Mouse (Mus musculus) stomach, postnatal 0 days (tissue): ENCODE results near the gene Neurog3. TPM values are rescaled to one million over a fixed set of nuclear protein-coding genes. Genes with fewer than 3 reads are reported as not detected.

Experiments used
- ATAC-seq: fragments of 200-750 bp; cut with Nextera tagmentation; 2 replicates; pipeline ENCODE4 v1.8.0; 2017; ENCODE audit not compliant: low FRiP score, low TSS enrichment
- DNase-seq: peaks from one replicate; pipeline ENCODE4 v3.0.0-alpha.2; 2016; ENCODE audit warnings: low spot score
- H3K27ac ChIP-seq: fragments of 300-500 bp; sonication (generic); replicated peaks from 2 replicates; pipeline ENCODE4 v1.5.1; 2014; ENCODE audit warnings: mild to moderate bottlenecking, control low read depth
- H3K27me3 ChIP-seq: fragments of 300-500 bp; sonication (generic); 2 replicates; pipeline ENCODE4 v1.6.1; 2014; ENCODE audit warnings: low read length; ENCODE audit not compliant: control insufficient read depth, insufficient read depth
- H3K36me3 ChIP-seq: fragments of 300-500 bp; sonication (generic); 2 replicates; pipeline ENCODE4 v1.6.1; 2014; ENCODE audit warnings: low read length, mixed read lengths; ENCODE audit not compliant: control insufficient read depth, insufficient read depth
- H3K4me1 ChIP-seq: fragments of 300-500 bp; sonication (generic); replicated peaks from 2 replicates; pipeline ENCODE4 v1.6.1; 2014; ENCODE audit warnings: antibody characterized with exemption; ENCODE audit not compliant: control insufficient read depth, insufficient read depth
- H3K4me2 ChIP-seq: fragments of 300-500 bp; sonication (generic); replicated peaks from 2 replicates; pipeline ENCODE4 v1.6.1; 2014; ENCODE audit warnings: low read depth, mild to moderate bottlenecking, control low read depth, moderate library complexity
- H3K4me3 ChIP-seq: fragments of 300-500 bp; sonication (generic); 2 replicates; pipeline ENCODE4 v1.5.1; 2014; ENCODE audit warnings: low read depth, low read length, control low read depth
- H3K9ac ChIP-seq: fragments of 300-500 bp; sonication (generic); 2 replicates; pipeline ENCODE4 v1.6.1; 2014; ENCODE audit warnings: mild to moderate bottlenecking, low read length, control low read depth, mixed read lengths
- H3K9me3 ChIP-seq: fragments of 300-500 bp; sonication (generic); 2 replicates; pipeline ENCODE4 v1.6.1; 2016; ENCODE audit warnings: low read length; ENCODE audit not compliant: control insufficient read depth
- CTCF ChIP-seq: IDR thresholded peaks from 2 replicates; pipeline ENCODE4 v1.5.1; 2016; ENCODE audit warnings: antibody characterized with exemption, low read depth, mild to moderate bottlenecking, moderate library complexity
- EP300 ChIP-seq: optimal IDR thresholded peaks from 2 replicates; pipeline ENCODE3; 2016; ENCODE audit warnings: antibody characterized with exemption
- WGBS: fragments of 180-500 bp; shearing (Covaris S2); extraction: QIAGEN DNeasy Blood & Tissue Kit; methylation state at CpG from one replicate; pipeline ENCODE4 v1.1.7; 2014; 5-methylcytosine and 5-hydroxymethylcytosine counted together
- polyA plus RNA-seq: library from polyadenylated mRNA; unstranded; fragments of >200 nt; fragmentation: Nextera tagmentation; extraction: Ambion mirVana; gene quantifications from 2 replicates; pipeline ENCODE4 v1.2.1, GENCODE M21; 2015

Neurog3 gene
- polyA plus RNA-seq, 1 experiment from 2014 or later, result 1.2 TPM

DNA sequence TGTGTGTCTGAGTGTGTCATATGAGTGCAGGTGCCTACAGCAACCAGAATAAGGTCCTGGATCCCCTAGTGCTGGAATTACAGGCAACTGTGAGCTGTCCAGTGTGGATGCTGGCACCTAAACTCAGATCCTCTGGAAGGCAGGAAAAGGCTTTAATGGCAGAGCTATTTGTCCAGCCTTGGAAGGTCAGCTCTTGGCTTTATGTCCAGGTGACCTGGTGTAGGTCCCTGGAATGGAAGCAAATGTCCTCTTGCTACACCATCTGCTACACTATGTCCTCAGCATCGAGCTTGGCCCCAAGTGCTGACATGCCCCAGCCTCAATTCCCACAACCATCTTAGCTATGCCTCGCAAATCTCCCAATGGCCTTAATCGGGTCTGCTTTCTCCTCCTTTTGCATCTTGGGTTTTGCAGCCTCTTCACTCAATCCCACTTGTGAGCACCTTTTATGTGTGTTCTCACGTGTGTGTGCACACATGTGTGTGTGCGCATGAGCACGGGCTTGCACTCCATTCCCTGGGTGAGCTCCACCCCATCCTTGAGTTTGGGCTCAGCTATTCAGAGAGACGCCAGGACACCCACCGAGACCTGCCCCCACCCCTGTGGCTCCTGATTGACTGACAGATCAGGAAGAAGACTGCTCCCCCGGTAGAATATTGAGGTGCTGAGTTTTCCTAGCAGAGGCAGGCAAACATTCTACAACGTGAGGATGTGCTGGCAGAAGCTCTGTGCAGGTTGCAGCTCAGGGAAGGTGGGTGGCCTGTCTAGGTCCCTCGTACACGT lies 14.8 kb downstream of the Neurog3 start:
- DNase-seq (no peak), ATAC-seq (no peak)
- Histone ChIP-seq H3K27me3 (no peaks in the 10 kb centered on the region), H3K36me3 (no peaks in the 10 kb centered on the region), H3K4me2 (no peak overlapping the region), H3K9me3 (no peaks in the 10 kb centered on the region), H3K4me1 (no peaks in the 10 kb centered on the region), H3K27ac (no peak overlapping the region), H3K9ac (no peak overlapping the region), H3K4me3 (no peak overlapping the region)
- TF ChIP-seq CTCF (no peak), EP300 (no peak)
- whole genome bisulfite sequencing, result 61% methylated on average over 12 of the region's 12 CpGs

DNA sequence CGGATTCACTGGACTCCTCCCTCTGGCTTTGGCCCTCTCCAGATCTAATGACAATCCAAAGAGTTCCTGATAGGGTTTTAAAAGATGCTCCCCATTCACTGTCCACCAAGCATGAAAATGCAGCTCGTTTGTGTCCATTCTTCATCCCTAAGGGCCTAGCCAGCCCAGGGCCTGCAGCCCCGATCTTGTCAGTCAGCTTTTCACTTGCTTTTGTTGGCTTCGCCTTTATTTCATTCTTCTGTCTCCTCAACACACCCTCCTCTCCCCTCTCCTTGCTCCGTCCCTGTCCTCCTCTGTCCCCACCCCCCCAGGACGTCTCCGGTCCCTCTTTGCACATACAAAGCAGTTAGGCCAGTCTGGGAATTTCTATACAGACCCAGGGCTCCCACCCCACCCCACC lies 17.0 kb downstream of the Neurog3 start:
- no peak overlapping the region for H3K4me2 ChIP-seq
- H3K36me3 ChIP-seq, result no peaks in the 10 kb centered on the region
- TF ChIP-seq EP300 (no peak), CTCF (no peak)
- no peak overlapping the region for H3K9ac ChIP-seq
- H3K27me3 ChIP-seq, result no peaks in the 10 kb centered on the region
- H3K9me3 ChIP-seq, result no peaks in the 10 kb centered on the region
- H3K27ac ChIP-seq, result no peak overlapping the region
- 44% methylated on average over 7 of the region's 7 CpGs for WGBS
- no peaks in the 10 kb centered on the region for H3K4me1 ChIP-seq
- DNase-seq (no peak), ATAC-seq (no peak)
- H3K4me3 ChIP-seq, result no peak overlapping the region

GRCm38 (mm10) chr10:62162410-62162809 lies 29.5 kb downstream of the Neurog3 start:
- Histone ChIP-seq H3K4me2 (no peak overlapping the region), H3K4me3 (no peak overlapping the region), H3K9me3 (no peaks in the 10 kb centered on the region), H3K4me1 (no peaks in the 10 kb centered on the region), H3K9ac (no peak overlapping the region), H3K27me3 (no peaks in the 10 kb centered on the region), H3K36me3 (no peaks in the 10 kb centered on the region), H3K27ac (no peak overlapping the region)
- ATAC-seq (no peak), DNase-seq (no peak)
- 58% methylated on average over 10 of the region's 10 CpGs for WGBS
- TF ChIP-seq CTCF, result no peak
- no peak for TF ChIP-seq EP300

GRCm38 (mm10) chr10:62172841-62173553 lies 40.1 kb downstream of the Neurog3 start:
- TF ChIP-seq EP300 (no peak), CTCF (no peak)
- no peak overlapping the region for H3K4me3 ChIP-seq
- H3K4me1 ChIP-seq, result no peaks in the 10 kb centered on the region
- no peak overlapping the region for H3K9ac ChIP-seq
- ATAC-seq, result no peak
- no peaks in the 10 kb centered on the region for H3K9me3 ChIP-seq
- no peak overlapping the region for H3K4me2 ChIP-seq
- DNase-seq, result no peak
- no peak overlapping the region for H3K27ac ChIP-seq
- no peaks in the 10 kb centered on the region for H3K36me3 ChIP-seq
- WGBS, result 18% methylated on average over 9 of the region's 9 CpGs
- no peaks in the 10 kb centered on the region for H3K27me3 ChIP-seq

GRCm38 (mm10) chr10:62173941-62174448 lies 41.1 kb downstream of the Neurog3 start:
- H3K27ac ChIP-seq, result no peak overlapping the region
- ATAC-seq (no peak), DNase-seq (no peak)
- no peak overlapping the region for H3K4me2 ChIP-seq
- H3K4me1 ChIP-seq, result no peaks in the 10 kb centered on the region
- WGBS, result 32% methylated on average over 9 of the region's 9 CpGs
- TF ChIP-seq CTCF (no peak), EP300 (no peak)
- no peaks in the 10 kb centered on the region for H3K9me3 ChIP-seq
- no peaks in the 10 kb centered on the region for H3K36me3 ChIP-seq
- H3K27me3 ChIP-seq, result no peaks in the 10 kb centered on the region
- H3K4me3 ChIP-seq, result no peak overlapping the region
- no peak overlapping the region for H3K9ac ChIP-seq
